Mouse (Mus musculus): ENCODE data around the gene Prkca. TPM values are rescaled to one million over a fixed set of nuclear protein-coding genes. Genes with fewer than 3 reads are reported as not detected.

The Prkca gene
- polyA plus RNA-seq, 1 experiment from 2014 or later: 3.4 TPM

DNA sequence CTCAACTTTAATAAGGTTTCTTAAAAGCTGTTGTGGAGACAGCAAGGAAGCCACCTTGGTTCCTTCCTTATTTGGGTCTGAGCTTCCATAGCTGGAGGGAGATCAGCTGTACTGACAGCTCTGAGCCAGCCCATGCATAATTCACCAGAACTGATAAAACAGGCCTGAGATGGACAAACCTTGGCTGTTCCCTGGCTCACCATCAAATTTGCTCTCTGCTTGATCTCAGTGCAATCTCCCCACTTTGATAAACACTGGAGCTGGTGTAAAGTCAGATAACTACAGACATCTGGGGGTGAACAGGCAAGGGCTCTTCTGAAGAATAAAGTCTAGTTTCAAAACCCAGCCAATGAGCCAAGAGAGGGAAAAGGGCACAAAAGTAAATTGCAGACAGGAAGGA lies 261.1 kb downstream of the Prkca start:
- no peaks in the 10 kb centered on the region for H3K4me1 ChIP-seq
- H3K9me3 ChIP-seq: no peaks in the 10 kb centered on the region
- DNase-seq (ENCODE audit: low spot score): no peak
- no peaks in the 10 kb centered on the region for H3K36me3 ChIP-seq (replicated peaks)
- no peak overlapping the region for H3K4me3 ChIP-seq
- no peak overlapping the region for H3K27ac ChIP-seq (replicated peaks)
- H3K27me3 ChIP-seq (replicated peaks; ENCODE audit: low read depth, poor library complexity, severe bottlenecking): no peaks in the 10 kb centered on the region

DNA sequence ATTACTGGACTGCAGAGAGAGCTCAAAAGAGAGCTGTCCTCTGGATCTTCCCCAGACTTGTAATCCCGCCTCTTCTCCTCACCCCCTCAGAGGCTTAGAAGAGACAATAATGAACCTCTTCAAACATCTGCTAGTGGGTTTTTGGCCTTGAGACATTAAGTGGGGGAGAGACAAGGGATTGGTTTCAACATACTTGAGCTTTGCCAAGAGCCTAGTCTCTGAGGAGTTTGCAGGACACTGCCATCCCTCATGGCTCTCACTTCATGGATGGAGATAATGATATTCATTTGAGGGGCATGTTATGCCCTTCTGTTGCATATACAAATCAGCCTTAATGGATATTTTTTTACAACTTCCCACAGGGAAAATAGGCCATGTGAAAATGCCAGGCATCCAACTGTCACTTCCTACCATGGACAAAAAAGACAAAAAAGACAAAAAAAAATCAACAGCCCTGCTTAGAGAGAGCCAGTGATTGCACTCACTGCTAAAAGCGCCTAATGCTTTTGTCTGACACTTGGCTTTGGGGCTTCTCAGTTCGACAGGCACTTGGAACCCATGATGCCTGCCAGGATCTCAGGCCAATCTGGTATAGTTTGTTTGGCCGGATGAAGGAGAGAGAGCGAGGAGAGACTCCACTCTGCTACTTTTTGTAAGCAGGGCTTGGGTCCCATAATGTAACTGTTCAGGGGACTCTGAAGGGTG lies 263.6 kb downstream of the Prkca start:
- Histone ChIP-seq H3K4me3 (no peak overlapping the region), H3K27ac (replicated peaks) (no peak overlapping the region), H3K27me3 (replicated peaks; ENCODE audit: low read depth, poor library complexity, severe bottlenecking) (no peaks in the 10 kb centered on the region), H3K9me3 (no peaks in the 10 kb centered on the region), H3K4me1 (no peaks in the 10 kb centered on the region), H3K36me3 (replicated peaks) (no peaks in the 10 kb centered on the region)
- no peak for DNase-seq (ENCODE audit: low spot score)
- WGBS: 84% methylated on average over 5 of the region's 5 CpGs

GRCm38 (mm10) chr11:108079454-108079853 lies 264.3 kb downstream of the Prkca start:
- WGBS: 93% methylated on average over 5 of the region's 5 CpGs
- no peak for DNase-seq (ENCODE audit: low spot score)
- no peaks in the 10 kb centered on the region for H3K4me1 ChIP-seq
- no peak overlapping the region for H3K4me3 ChIP-seq
- no peaks in the 10 kb centered on the region for H3K9me3 ChIP-seq
- H3K27me3 ChIP-seq (replicated peaks; ENCODE audit: low read depth, poor library complexity, severe bottlenecking): no peaks in the 10 kb centered on the region
- no peaks in the 10 kb centered on the region for H3K36me3 ChIP-seq (replicated peaks)
- no peak overlapping the region for H3K27ac ChIP-seq (replicated peaks)

GRCm38 (mm10) chr11:108077514-108077913 lies 266.2 kb downstream of the Prkca start:
- Histone ChIP-seq H3K4me1 (no peaks in the 10 kb centered on the region), H3K27ac (replicated peaks) (no peak overlapping the region), H3K4me3 (no peak overlapping the region), H3K27me3 (replicated peaks; ENCODE audit: low read depth, poor library complexity, severe bottlenecking) (no peaks in the 10 kb centered on the region), H3K9me3 (no peaks in the 10 kb centered on the region), H3K36me3 (replicated peaks) (no peaks in the 10 kb centered on the region)
- no peak for DNase-seq (ENCODE audit: low spot score)
- WGBS: 88% methylated on average over 3 of the region's 3 CpGs

DNA sequence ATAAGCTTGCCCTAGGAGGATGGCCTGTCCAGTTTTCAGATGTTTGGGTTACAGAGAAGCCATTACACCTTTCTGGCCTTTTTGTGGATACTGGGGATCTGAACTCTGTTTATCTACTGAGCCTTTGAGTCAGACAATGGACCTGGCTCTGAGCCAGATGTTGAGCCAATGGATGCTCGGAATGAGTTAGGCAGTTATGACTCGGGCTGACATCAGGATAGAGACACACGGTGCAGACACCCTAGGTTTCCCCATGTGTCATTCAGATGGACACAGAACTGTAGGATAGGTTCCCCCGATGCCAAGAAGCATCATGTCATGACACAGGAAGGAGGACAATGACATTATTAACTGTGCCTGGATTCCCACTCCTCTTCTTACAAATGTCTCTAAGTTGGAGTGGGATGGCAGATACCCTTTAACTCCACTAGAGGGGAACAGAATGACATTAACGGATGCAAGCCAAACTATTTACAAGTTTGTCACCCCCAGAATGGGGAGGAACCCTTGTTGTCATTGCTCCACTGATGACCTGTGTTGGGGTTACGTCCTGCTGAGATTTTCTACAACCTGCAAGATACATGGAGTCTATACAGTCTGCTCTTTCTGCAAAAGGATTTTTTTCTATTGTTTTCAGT lies 271.0 kb downstream of the Prkca start:
- 83% methylated on average over 6 of the region's 6 CpGs for WGBS
- H3K27me3 ChIP-seq (replicated peaks; ENCODE audit: low read depth, poor library complexity, severe bottlenecking): no peaks in the 10 kb centered on the region
- no peaks in the 10 kb centered on the region for H3K4me1 ChIP-seq
- no peaks in the 10 kb centered on the region for H3K9me3 ChIP-seq
- no peaks in the 10 kb centered on the region for H3K36me3 ChIP-seq (replicated peaks)
- no peak overlapping the region for H3K27ac ChIP-seq (replicated peaks)
- H3K4me3 ChIP-seq: no peak overlapping the region
- no peak for DNase-seq (ENCODE audit: low spot score)

- DNase-seq (ENCODE audit: low spot score): no peak
- Histone ChIP-seq H3K27me3 (replicated peaks; ENCODE audit: low read depth, poor library complexity, severe bottlenecking) (no peaks in the 10 kb centered on the region), H3K4me3 (no peak overlapping the region), H3K36me3 (replicated peaks) (no peaks in the 10 kb centered on the region), H3K27ac (replicated peaks) (no peak overlapping the region), H3K4me1 (no peaks in the 10 kb centered on the region), H3K9me3 (no peaks in the 10 kb centered on the region)
- WGBS: 86% methylated on average over 6 of the region's 6 CpGs
Measured at GRCm38 (mm10) chr11:108071230-108071629, 272.5 kb downstream of the Prkca start.

GRCm38 (mm10) chr11:108070038-108070437 lies 273.7 kb downstream of the Prkca start:
- Histone ChIP-seq H3K9me3 (no peaks in the 10 kb centered on the region), H3K27me3 (replicated peaks; ENCODE audit: low read depth, poor library complexity, severe bottlenecking) (no peaks in the 10 kb centered on the region), H3K36me3 (replicated peaks) (no peaks in the 10 kb centered on the region), H3K4me1 (no peaks in the 10 kb centered on the region), H3K4me3 (no peak overlapping the region), H3K27ac (replicated peaks) (no peak overlapping the region)
- no peak for DNase-seq (ENCODE audit: low spot score)
- 84% methylated on average over 6 of the region's 6 CpGs for WGBS

- WGBS: 86% methylated on average over 5 of the region's 5 CpGs
- no peak overlapping the region for H3K4me3 ChIP-seq
- no peak for DNase-seq (ENCODE audit: low spot score)
Measured at GRCm38 (mm10) chr11:108068430-108068829, 275.3 kb downstream of the Prkca start.

DNA sequence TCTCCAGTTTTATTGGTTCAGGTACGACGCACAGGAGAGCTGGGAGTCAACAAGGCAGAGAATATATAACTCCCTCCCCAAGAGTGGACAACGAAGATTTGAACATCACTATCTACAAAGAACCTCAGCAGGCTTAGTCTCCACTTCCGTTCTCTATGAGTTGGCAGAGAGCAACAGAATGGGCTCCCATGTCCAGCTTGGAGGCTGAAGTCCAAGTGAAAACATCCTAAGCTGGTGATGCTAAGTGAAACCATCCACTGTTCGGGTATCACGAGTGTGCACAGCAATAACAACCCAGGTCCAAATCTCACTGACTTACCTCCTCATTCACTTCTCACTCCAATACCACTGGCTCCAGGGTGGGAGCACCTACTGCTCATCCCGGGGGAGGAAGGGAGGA lies 276.6 kb downstream of the Prkca start:
- peaks cover 2% of the 10 kb centered on the region; the same call in 1 of the 2 replicates for H3K4me1 ChIP-seq
- H3K9me3 ChIP-seq: no peaks in the 10 kb centered on the region
- 94% methylated on average over 7 of the region's 7 CpGs for WGBS
- no peak for DNase-seq (ENCODE audit: low spot score)
- H3K27ac ChIP-seq (replicated peaks): no peak overlapping the region
- no peak overlapping the region for H3K4me3 ChIP-seq
- H3K36me3 ChIP-seq (replicated peaks): no peaks in the 10 kb centered on the region
- H3K27me3 ChIP-seq (replicated peaks; ENCODE audit: low read depth, poor library complexity, severe bottlenecking): no peaks in the 10 kb centered on the region

More at GRCm38 (mm10) chr11:108068430-108068829, 275.3 kb downstream of the Prkca start:
- Histone ChIP-seq H3K4me1 (0 out of 2 replicates have a peak, but pooled peaks cover 2% of the 10 kb centered on the region), H3K27ac (replicated peaks) (no peak overlapping the region), H3K9me3 (no peaks in the 10 kb centered on the region), H3K36me3 (replicated peaks) (no peaks in the 10 kb centered on the region), H3K27me3 (replicated peaks; ENCODE audit: low read depth, poor library complexity, severe bottlenecking) (no peaks in the 10 kb centered on the region)

DNA sequence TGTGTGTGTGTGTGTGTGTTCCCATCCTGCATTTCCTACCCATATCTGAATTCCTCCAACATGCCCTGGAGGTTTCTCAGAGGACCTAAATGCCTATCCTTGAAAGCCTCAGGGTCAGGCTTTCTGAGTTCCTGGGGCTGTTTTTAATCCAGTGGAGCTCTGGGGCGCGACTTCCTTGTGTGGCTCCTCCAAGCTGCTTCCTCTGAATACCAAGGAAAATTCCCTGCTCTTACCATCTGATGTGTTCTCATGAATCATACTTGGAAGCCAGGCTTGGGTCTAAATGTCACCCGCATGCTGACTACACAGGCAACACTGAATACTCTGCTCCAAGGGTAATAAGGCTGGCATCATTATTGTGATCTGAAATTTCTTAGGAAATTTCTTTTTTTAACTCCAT lies 279.3 kb downstream of the Prkca start:
- no peak overlapping the region for H3K4me3 ChIP-seq
- no peak overlapping the region for H3K27ac ChIP-seq (replicated peaks)
- DNase-seq (ENCODE audit: low spot score): no peak
- H3K27me3 ChIP-seq (replicated peaks; ENCODE audit: low read depth, poor library complexity, severe bottlenecking): no peaks in the 10 kb centered on the region
- WGBS: 78% methylated on average over 3 of the region's 3 CpGs
- H3K36me3 ChIP-seq (replicated peaks): no peaks in the 10 kb centered on the region
- peaks cover 2% of the 10 kb centered on the region; the same call in 1 of the 2 replicates for H3K4me1 ChIP-seq
- no peaks in the 10 kb centered on the region for H3K9me3 ChIP-seq

GRCm38 (mm10) chr11:108063096-108063495 lies 280.6 kb downstream of the Prkca start:
- H3K27me3 ChIP-seq (replicated peaks; ENCODE audit: low read depth, poor library complexity, severe bottlenecking): no peaks in the 10 kb centered on the region
- H3K27ac ChIP-seq (replicated peaks): no peak overlapping the region
- no peaks in the 10 kb centered on the region for H3K9me3 ChIP-seq
- DNase-seq (ENCODE audit: low spot score): no peak
- peaks cover 2% of the 10 kb centered on the region; the same call in 1 of the 2 replicates for H3K4me1 ChIP-seq
- no peak overlapping the region for H3K4me3 ChIP-seq
- H3K36me3 ChIP-seq (replicated peaks): no peaks in the 10 kb centered on the region
- 62% methylated on average over 8 of the region's 8 CpGs for WGBS

DNA sequence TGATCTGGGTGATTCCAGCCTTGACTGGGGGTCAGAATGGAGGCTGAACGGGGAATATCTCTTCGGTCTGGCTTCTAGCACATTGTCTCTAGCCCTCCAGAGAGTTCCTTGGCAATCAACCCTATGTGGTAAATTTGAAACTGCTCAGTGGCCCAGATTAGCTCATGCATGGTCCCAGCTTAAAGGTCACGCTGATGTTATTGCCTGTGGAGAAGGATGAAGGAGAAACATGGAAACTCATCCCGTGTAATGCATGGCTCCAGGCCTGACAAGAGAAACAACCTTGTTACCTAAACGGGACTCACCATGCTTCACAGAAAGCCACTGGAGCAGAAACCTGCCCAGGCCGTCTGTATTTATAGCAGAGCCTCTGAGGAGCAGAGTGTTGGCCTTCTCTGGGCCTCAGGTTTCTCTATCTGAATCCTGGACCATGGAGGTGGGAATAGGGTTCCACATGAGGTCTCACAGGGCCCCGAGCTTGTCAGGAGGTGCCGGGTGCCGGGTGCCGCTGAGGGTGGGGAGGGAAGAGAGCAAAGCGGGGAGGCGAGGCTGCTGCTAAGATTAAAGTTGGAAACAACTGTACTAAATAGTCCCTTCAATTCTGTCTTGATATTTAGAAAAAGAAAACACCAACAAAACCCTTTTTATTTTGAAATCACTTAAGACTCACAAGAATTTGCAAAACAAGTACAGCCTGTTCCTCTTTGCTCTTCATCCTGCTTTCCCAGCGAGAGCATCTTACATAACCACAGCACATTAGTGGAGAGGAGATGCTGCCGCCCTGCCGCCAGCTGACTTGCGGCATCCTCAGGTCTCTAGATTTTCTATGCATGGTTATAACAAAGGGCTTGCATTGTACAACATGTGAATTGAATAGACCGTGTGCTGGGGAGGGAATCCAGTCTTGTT lies 281.9 kb downstream of the Prkca start:
- no peaks in the 10 kb centered on the region for H3K36me3 ChIP-seq (replicated peaks)
- H3K27me3 ChIP-seq (replicated peaks; ENCODE audit: low read depth, poor library complexity, severe bottlenecking): no peaks in the 10 kb centered on the region
- no peaks in the 10 kb centered on the region for H3K9me3 ChIP-seq
- no peak overlapping the region for H3K27ac ChIP-seq (replicated peaks)
- DNase-seq (ENCODE audit: low spot score): no peak
- H3K4me3 ChIP-seq: no peak overlapping the region
- H3K4me1 ChIP-seq: peaks cover 2% of the 10 kb centered on the region; the same call in 1 of the 2 replicates
- WGBS: 89% methylated on average over 17 of the region's 17 CpGs
